Mouse (Mus musculus) neural tube, embryonic 15.5 days (tissue): ENCODE measurements at regions not wholly inside any gene's neighbourhood (a gene's known extent, or its start where the extent isn't known, plus 50 kb on each side); places are given as distances from the start of the nearest gene placed in this dataset.

Source experiments
- ATAC-seq: fragments of 200-750 bp; cut with Nextera tagmentation; 2 replicates; pipeline ENCODE4 v1.8.0; 2017; ENCODE audit warnings: mild to moderate bottlenecking, moderate TSS enrichment, moderate library complexity; ENCODE audit not compliant: low FRiP score
- H3K27ac ChIP-seq: fragments of 300-500 bp; sonication (generic); replicated peaks from 2 replicates; pipeline ENCODE4 v1.5.1; 2015; ENCODE audit warnings: mild to moderate bottlenecking, inconsistent platforms
- H3K27me3 ChIP-seq: fragments of 300-500 bp; sonication (generic); replicated peaks from 2 replicates; pipeline ENCODE4 v1.6.1; 2015; ENCODE audit warnings: inconsistent platforms
- H3K36me3 ChIP-seq: fragments of 300-500 bp; sonication (generic); 2 replicates; pipeline ENCODE4 v1.6.1; 2015; ENCODE audit warnings: inconsistent platforms
- H3K4me1 ChIP-seq: fragments of 300-500 bp; sonication (generic); 2 replicates; pipeline ENCODE4 v1.6.1; 2015; ENCODE audit warnings: inconsistent platforms
- H3K4me2 ChIP-seq: fragments of 300-500 bp; sonication (generic); 2 replicates; pipeline ENCODE4 v1.6.1; 2015; ENCODE audit warnings: inconsistent platforms, mild to moderate bottlenecking, moderate library complexity
- H3K4me3 ChIP-seq: fragments of 300-500 bp; sonication (generic); replicated peaks from 2 replicates; pipeline ENCODE4 v1.5.1; 2015; ENCODE audit warnings: mild to moderate bottlenecking, inconsistent platforms
- H3K9ac ChIP-seq: fragments of 300-500 bp; sonication (generic); replicated peaks from 2 replicates; pipeline ENCODE4 v1.6.1; 2015; ENCODE audit warnings: mild to moderate bottlenecking, inconsistent platforms
- H3K9me3 ChIP-seq: fragments of 300-500 bp; sonication (generic); replicated peaks from 2 replicates; pipeline ENCODE4 v1.6.1; 2016; ENCODE audit warnings: inconsistent platforms
- WGBS: fragments of 180-500 bp; shearing (Covaris S2); methylation state at CpG from one replicate; pipeline ENCODE4 v1.1.7; 2015; ENCODE audit warnings: mixed read lengths; 5-methylcytosine and 5-hydroxymethylcytosine counted together

DNA sequence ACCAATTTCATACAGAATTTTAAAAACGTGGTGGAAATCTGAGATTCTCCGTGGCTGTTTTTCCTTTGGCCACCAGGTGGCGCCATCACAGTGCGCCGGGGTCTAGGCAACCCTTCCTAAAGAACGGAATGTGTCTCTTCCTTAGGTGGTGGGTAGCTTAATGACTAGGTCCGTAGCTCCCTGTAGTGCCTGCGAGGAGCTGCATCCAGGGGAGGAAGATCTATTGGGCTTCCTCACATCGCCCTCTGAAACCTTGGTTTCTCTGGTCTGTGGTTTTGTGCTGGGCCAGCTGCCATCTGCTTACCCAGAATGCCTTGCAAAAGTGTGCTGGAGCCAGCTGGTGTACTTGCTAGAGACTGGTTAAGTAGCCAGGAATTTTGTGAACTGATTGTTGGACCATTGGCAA lies 107.6 kb downstream of the Slc4a3 start:
- H3K4me3 ChIP-seq: peak overlapping the region; percentile 18; the same call in 1 of the 2 replicates
- WGBS: 5% methylated on average over 9 of the region's 9 CpGs
- H3K4me2 ChIP-seq: peak overlapping the region; percentile 51
- no peak overlapping the region; the same call in 1 of the 2 replicates for H3K27ac ChIP-seq
- H3K9ac ChIP-seq: no peak overlapping the region
- peaks cover 20% of the 10 kb centered on the region for H3K4me1 ChIP-seq
- ATAC-seq: peak; percentile 87
- H3K9me3 ChIP-seq: no peaks in the 10 kb centered on the region
- peaks cover 9% of the 10 kb centered on the region for H3K27me3 ChIP-seq
- no peaks in the 10 kb centered on the region for H3K36me3 ChIP-seq

DNA sequence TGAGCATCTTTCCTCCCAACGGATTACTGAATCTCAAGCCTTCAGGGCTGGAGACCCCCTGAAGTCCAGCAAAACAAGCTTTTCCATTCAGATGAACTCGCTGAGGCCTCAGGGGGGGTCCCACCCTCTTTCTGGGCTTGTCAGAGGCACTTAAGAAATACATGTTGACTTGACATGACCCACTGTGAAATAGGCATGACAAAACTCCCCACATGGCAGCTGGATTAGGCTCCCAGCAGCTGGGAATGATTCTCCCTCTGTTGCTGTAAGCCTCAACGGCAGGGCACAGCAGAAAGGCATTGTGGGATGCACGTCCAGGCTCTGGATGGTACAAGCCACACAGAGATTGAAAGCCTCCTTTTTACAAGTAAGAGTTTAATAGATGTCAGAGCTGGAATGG lies 110.5 kb downstream of the Slc4a3 start:
- Histone ChIP-seq H3K27ac (no peak overlapping the region), H3K4me3 (no peak overlapping the region), H3K4me2 (no peak overlapping the region), H3K36me3 (no peaks in the 10 kb centered on the region), H3K9ac (no peak overlapping the region), H3K9me3 (no peaks in the 10 kb centered on the region), H3K27me3 (peaks cover 7% of the 10 kb centered on the region), H3K4me1 (peaks cover 20% of the 10 kb centered on the region)
- no peak for ATAC-seq
- WGBS: 70% methylated on average over 4 of the region's 4 CpGs

DNA sequence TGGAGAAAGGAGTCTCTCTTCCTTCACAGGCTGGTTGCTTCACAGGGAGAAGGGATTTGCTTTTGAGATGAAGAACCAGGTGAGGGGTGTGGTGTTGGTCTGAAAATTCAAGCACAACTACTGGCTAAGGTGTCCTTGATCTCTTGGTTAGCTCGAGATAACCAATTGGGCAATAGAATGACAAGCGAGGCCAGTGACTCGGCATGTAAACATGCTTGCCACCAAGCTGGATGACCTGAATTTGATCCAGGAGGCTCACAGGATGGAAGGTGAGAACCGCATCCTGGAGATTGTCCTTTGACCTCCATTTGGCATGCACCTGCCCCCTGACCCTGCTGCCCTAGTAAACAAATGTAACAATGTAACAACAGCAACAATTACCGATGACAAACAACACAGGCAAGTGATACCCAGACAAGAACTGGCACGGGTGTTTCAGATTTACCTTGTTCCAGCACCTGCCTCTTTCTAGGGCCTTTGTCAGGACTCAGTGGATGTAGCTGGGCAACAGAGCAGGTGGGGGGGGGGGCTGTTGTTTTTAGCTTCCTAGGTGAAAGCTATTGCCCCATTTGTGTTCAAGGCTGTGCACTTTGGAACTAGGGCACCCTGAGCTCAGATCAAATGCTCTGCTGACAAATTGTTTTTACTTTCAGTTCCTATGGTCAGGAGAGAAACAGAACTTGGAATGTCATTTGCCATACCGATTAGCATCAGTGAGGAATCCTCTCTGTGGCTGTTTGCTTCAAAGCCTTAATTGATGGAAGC lies 114.5 kb downstream of the Slc4a3 start:
- Histone ChIP-seq H3K27me3 (peaks cover 18% of the 10 kb centered on the region), H3K36me3 (no peaks in the 10 kb centered on the region), H3K4me2 (no peak overlapping the region), H3K9me3 (no peaks in the 10 kb centered on the region), H3K9ac (no peak overlapping the region), H3K27ac (no peak overlapping the region), H3K4me1 (peaks cover 7% of the 10 kb centered on the region), H3K4me3 (no peak overlapping the region)
- ATAC-seq: no peak
- 84% methylated on average over 7 of the region's 7 CpGs for WGBS

DNA sequence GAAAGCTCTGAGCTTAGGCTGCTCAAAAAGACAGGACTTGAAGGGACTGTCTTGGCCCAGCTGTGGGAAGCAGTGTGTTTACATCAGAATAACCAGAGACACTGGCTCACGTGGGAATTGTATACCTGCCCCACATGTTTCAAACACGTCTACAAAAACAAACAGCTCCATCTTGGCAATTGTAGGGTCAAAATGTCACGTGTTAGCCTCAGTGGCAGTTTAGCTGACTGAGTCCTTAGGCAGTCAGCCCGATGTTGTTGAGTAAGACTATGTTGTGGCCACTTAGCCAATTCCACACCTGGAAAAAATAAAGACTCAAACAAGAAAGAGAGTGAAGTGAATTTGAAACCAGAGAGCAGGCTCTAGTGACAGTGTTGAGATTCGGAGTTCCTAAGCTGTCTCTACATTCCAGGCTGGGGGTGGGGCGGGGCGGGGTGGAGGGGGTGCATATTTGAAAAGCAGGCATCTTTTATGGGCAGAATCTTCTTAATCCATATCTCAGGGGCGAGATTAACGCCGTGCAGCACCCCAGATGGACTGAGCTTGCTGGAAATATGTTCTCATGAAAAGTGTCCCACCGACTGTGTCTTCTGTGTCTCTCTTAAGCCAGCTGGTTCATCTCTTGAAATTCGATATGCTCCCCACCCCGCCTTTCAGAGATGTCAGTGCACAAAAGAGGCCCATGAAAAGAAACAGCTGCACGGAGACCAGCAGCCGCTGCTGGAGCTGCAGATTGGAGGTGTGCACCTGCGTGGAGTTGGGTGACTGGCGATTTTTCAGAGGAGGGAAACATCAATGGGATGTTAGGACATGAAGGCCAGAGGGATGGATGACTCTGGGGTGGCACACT lies 116.3 kb downstream of the Slc4a3 start:
- Histone ChIP-seq H3K4me2 (no peak overlapping the region), H3K27me3 (peaks cover 11% of the 10 kb centered on the region; the same call in 1 of the 2 replicates), H3K9ac (no peak overlapping the region), H3K27ac (no peak overlapping the region), H3K4me1 (peaks cover 7% of the 10 kb centered on the region), H3K4me3 (no peak overlapping the region), H3K9me3 (no peaks in the 10 kb centered on the region), H3K36me3 (no peaks in the 10 kb centered on the region)
- ATAC-seq: no peak
- 19% methylated on average over 17 of the region's 17 CpGs for WGBS

DNA sequence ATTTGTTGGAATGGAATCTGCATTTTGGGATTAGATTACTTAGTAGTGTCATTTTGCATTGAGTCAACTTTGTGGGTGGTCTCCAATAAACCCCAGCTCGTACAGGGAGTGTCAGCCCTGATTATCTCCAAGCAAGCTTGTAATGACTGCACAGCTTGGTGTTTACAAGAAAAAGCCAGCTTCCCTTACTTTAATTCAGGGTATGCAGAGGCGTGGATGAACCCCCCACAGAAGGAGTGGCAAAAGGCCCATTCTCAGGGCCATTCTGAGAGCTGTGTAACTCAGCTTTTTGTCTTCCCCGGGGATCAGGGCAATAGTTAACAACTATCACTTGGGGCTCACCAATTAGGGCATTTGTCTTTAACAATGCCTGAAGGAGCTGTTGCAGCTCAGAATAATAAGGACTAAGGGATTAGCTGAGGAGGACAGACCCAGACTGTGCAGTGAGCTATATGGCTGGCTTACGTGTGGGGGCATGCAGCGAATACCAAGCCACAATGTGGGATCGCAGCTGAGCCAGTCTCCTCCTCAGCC lies 121.7 kb downstream of the Slc4a3 start:
- Histone ChIP-seq H3K27ac (no peak overlapping the region), H3K9me3 (no peaks in the 10 kb centered on the region), H3K4me3 (no peak overlapping the region), H3K4me1 (peaks cover 9% of the 10 kb centered on the region), H3K9ac (no peak overlapping the region), H3K4me2 (no peak overlapping the region), H3K36me3 (no peaks in the 10 kb centered on the region), H3K27me3 (peaks cover 28% of the 10 kb centered on the region)
- ATAC-seq: peak; percentile 63; the same call in 1 of the 2 replicates
- WGBS: 15% methylated on average over 6 of the region's 6 CpGs

DNA sequence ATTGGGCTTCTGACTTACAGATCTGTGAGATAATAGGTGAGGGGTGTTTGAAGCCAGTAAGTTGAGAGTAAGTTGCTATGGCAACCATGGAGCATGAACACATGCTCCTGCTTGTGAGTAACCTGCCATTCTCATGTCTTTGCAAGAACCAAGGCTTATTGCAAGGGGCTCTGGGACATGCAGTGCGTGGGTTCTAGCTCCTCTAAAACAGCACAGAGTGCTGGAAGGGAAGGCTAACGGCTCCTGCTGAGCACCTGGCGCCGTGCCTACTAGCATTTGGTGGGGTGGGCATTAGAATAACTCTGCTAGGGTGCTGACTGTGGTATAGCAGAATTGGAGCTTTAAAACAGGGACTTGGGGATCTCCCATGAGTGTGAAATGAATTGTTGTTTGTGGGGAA lies 130.2 kb downstream of the Slc4a3 start:
- peaks cover 9% of the 10 kb centered on the region; the same call in 1 of the 2 replicates for H3K4me1 ChIP-seq
- H3K27ac ChIP-seq: no peak overlapping the region
- H3K9ac ChIP-seq: no peak overlapping the region
- peaks cover 17% of the 10 kb centered on the region for H3K27me3 ChIP-seq
- 80% methylated on average over 4 of the region's 4 CpGs for WGBS
- no peak overlapping the region for H3K4me2 ChIP-seq
- no peak for ATAC-seq
- H3K4me3 ChIP-seq: no peak overlapping the region
- H3K36me3 ChIP-seq: no peaks in the 10 kb centered on the region
- no peaks in the 10 kb centered on the region for H3K9me3 ChIP-seq

DNA sequence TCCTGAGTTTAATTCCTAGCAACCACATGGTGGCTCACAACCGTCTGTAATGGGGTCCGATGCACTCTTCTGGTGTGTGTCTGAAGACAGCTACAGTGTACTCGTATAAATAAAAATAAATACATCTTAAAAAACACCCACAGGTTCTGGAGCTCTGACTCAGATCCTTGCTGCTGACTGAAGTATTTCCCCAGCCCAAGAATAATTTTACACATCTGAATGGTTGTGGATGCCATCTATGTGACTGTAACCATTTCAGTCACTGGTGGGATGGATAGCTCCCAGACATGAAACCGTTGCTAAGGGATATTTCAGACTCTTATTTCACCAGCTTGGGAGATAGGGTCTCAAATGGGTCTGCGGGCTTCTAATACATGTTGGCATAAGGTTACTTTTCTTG lies 131.6 kb downstream of the Slc4a3 start:
- H3K27ac ChIP-seq: no peak overlapping the region
- H3K27me3 ChIP-seq: 0 out of 2 replicates have a peak, but pooled peaks cover 5% of the 10 kb centered on the region
- ATAC-seq: no peak
- no peaks in the 10 kb centered on the region for H3K36me3 ChIP-seq
- peaks cover 9% of the 10 kb centered on the region; the same call in 1 of the 2 replicates for H3K4me1 ChIP-seq
- no peak overlapping the region for H3K4me3 ChIP-seq
- WGBS: 78% methylated on average over 5 of the region's 5 CpGs
- H3K4me2 ChIP-seq: no peak overlapping the region
- H3K9me3 ChIP-seq: 0 out of 2 replicates have a peak, but pooled peaks cover 2% of the 10 kb centered on the region
- H3K9ac ChIP-seq: no peak overlapping the region

DNA sequence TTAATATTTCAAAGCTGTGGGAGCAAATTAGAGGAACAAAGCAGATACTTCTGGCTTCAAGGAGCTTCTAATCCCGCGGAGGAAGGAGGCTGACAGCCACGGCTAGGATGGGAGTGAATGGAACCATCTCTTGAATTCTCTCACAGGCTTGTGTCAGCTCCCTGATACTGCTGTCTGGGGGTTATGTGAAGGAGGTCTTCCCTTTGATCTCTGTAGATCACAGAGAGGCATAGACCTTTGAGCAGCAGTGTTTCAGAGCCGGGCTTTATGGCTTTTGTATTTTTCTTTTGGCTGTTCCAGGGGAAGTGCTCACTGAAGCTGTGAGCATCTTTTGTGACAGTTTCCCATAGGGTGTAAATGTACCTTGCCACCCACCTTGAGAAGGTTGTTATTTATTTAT lies 132.2 kb downstream of the Slc4a3 start:
- Histone ChIP-seq H3K9ac (no peak overlapping the region), H3K4me3 (no peak overlapping the region), H3K36me3 (no peaks in the 10 kb centered on the region), H3K9me3 (0 out of 2 replicates have a peak, but pooled peaks cover 2% of the 10 kb centered on the region), H3K27me3 (0 out of 2 replicates have a peak, but pooled peaks cover 3% of the 10 kb centered on the region), H3K4me2 (no peak overlapping the region), H3K27ac (no peak overlapping the region), H3K4me1 (peaks cover 9% of the 10 kb centered on the region; the same call in 1 of the 2 replicates)
- WGBS: 29% methylated on average over 4 of the region's 4 CpGs
- no peak for ATAC-seq

DNA sequence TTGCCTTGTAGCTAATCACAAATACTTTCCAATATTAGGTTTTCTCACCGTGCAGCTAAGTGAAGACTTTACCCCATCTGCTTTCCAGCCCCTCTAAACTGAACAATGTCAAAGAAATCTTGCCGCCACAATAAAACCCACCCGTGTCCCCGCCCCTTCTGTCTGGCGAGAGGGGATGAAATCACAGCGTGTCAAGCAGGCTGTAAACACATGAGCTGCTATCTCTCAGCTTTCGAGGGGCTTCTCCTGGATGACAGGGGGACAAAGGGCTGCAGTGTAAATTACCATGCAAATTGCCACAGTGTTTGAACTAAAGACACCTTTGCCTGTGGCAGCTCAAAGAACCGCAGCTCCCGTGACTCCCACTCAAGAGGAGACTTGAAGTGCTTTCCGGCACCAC lies 134.3 kb downstream of the Slc4a3 start:
- Histone ChIP-seq H3K4me2 (peak overlapping the region; percentile 38), H3K4me1 (peaks cover 9% of the 10 kb centered on the region; the same call in 1 of the 2 replicates), H3K9me3 (0 out of 2 replicates have a peak, but pooled peaks cover 2% of the 10 kb centered on the region), H3K9ac (no peak overlapping the region), H3K27ac (no peak overlapping the region), H3K36me3 (no peaks in the 10 kb centered on the region), H3K27me3 (0 out of 2 replicates have a peak, but pooled peaks cover 3% of the 10 kb centered on the region), H3K4me3 (no peak overlapping the region)
- WGBS: 7% methylated on average over 10 of the region's 10 CpGs
- ATAC-seq: no peak

DNA sequence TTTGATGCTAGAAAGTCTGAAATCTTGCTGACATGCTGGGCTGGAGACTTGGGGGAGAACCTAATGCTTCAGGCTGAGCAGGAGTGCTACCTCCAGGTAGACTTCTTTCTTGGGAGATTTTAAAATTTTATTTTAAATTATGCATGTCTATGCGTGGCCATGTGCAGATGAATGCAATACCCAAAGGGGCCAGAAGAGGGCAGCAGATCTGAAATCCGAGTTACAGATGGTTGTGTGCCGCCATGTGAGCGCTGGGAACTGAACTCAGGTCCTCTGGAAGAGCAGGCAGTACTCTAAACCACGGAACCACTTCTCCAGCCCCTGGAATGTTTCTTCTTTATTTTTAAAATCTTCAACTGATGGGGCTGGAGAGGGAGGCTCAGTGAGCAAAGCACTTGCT lies 135.8 kb downstream of the Slc4a3 start:
- H3K36me3 ChIP-seq: no peaks in the 10 kb centered on the region
- peaks cover 9% of the 10 kb centered on the region; the same call in 1 of the 2 replicates for H3K4me1 ChIP-seq
- ATAC-seq: no peak
- H3K9ac ChIP-seq: no peak overlapping the region
- H3K27ac ChIP-seq: no peak overlapping the region
- H3K4me2 ChIP-seq: no peak overlapping the region
- 0 out of 2 replicates have a peak, but pooled peaks cover 3% of the 10 kb centered on the region for H3K27me3 ChIP-seq
- H3K4me3 ChIP-seq: no peak overlapping the region
- WGBS: 94% methylated on average over 5 of the region's 5 CpGs
- H3K9me3 ChIP-seq: 0 out of 2 replicates have a peak, but pooled peaks cover 2% of the 10 kb centered on the region

DNA sequence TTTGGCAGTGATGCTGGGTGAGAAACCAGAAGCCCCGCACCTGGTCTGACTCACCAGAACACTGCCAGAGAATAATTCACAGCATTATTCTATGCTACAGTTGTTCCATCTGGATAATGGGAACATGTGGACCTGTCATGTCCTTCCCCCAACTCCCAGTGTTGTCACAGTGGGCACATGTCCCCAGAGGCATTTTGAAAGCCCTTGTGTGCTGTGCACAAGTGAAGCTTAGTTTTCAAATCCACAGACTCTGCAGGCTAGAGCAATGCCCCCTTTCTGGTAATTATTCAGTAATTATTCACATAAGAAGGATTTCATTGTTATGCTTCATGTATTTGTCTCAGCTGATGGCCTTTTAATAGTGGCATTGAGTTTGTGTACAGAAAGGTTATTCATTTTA lies 146.7 kb downstream of the Slc4a3 start:
- ATAC-seq: no peak
- H3K4me3 ChIP-seq: no peak overlapping the region
- no peaks in the 10 kb centered on the region for H3K27me3 ChIP-seq
- H3K9me3 ChIP-seq: no peaks in the 10 kb centered on the region
- H3K9ac ChIP-seq: no peak overlapping the region
- H3K4me1 ChIP-seq: peaks cover 10% of the 10 kb centered on the region; the same call in 1 of the 2 replicates
- no peak overlapping the region for H3K27ac ChIP-seq
- 57% methylated on average over 1 of the region's 1 CpGs for WGBS
- H3K4me2 ChIP-seq: no peak overlapping the region
- H3K36me3 ChIP-seq: no peaks in the 10 kb centered on the region
